Mouse (Mus musculus): Measurements from ENCODE around the gene Zfp131. TPM values are rescaled to one million over a fixed set of nuclear protein-coding genes. Genes with fewer than 3 reads are reported as not detected.

Zfp131 gene
- total RNA-seq (2023), result 57.7 TPM

DNA sequence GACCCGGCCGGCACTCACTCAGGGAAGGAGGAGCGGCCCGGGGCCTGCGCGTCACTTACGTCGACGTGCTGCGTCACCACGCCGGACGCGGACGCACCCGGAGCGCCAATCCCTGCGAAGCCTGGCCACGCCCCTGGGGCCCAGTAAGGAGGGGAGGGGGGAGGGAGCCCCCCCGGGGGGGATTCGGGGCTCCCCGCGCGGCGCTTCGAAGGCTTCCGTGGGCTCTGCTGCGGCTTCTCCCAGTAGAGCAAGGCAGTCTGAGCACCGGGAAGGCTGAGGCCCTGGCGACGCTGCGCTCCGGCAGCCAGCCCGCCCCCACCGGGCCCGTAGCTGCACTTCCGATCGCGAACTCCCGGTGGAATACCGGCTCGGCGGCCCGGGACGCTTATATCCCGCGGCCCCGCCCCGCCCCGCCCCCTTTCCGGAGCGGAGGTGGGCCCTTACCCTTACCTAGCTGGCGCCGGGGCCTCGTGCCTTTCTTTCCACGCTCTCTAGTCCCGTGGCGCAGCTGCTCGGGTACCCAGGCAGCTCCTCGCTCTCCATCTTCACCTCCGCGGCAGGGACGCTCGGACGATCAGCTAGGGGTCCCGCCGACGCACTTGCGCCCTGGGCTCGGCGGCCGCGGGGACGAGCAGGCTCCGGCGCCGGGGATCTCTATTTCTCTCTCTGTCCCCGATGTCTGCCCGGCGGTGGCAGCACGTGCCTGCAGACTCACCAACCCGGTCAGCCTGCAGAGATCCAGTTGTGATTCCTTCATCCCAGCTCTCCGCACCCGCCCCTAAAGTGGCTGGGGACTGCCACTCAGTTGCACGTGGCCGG is at the start of gene Zfp131:
Gene Zfp131 (minus strand): TSS at position 129 of the 819 bp plus-strand sequence.

DNA sequence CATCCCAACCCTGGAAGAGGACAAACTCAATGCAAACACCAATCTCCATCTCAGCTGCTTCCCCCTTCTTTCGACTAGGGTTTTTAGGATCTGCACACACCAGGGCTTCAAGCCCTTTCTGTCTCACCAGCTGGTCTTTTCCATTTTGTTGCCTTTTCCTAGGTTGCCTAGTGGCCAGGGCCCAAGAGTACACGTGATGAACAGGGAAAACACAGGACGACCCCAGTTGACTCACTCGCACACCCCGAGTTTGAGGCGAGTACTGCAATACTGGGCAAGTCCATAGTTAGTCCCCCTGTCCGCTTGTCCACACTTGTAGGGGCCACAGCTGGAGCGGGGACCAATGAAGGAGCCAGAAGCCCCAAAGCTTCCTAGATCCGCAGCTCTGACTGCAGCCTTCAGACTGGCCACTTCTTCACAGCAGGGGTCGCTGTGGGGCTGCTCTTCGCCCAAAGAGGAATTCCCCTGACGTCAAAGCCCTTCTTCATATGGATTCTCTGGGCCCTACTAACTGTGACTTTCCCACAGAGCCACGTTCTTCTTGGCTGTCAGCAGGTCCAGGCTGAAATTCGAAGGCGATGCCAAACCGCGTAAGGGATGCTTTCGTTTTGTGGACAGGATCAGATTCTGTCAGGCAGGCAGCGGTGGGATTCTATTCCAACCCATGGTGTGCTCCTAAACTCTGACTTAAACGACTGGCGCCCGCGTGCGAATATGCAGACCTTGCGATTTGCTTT is 44.8 kb upstream of the Zfp131 start, which contains the start of gene D13Ertd608e:
Gene D13Ertd608e (plus strand): TSS at position 687 of the 737 bp plus-strand sequence.

GRCm38 (mm10) chr13:119830116-119830515 is 39.4 kb upstream of the Zfp131 start, which contains the start of gene AF067063:
TSS of gene AF067063 (minus strand) at chr13:119830216.

GRCm38 (mm10) chr13:119755681-119756471 is 34.8 kb downstream of the Zfp131 start, which contains the start of gene Nim1k:
TSS of gene Nim1k (minus strand) at chr13:119755882.

Other genes with a start within 250 kb of the Zfp131 start
- not detected for gene Ccl28, start 167.1 kb downstream of the Zfp131 start, total RNA-seq (2023)
- gene Hmgcs1, start 100.5 kb downstream of the Zfp131 start, total RNA-seq (2023), result 54.4 TPM
- 0.77 TPM for gene Nim1k, start 35.0 kb downstream of the Zfp131 start, total RNA-seq (2023)
- gene AF067063, start 39.3 kb upstream of the Zfp131 start, total RNA-seq (2023), result not detected
- gene D13Ertd608e, start 45.1 kb upstream of the Zfp131 start, total RNA-seq (2023), result not detected
- not detected for gene Tcstv1, start 103.9 kb upstream of the Zfp131 start, total RNA-seq (2023)
- gene Gm21761, start 138.4 kb upstream of the Zfp131 start, total RNA-seq (2023), result not detected
- not detected for gene B020031M17Rik, start 159.9 kb upstream of the Zfp131 start, total RNA-seq (2023)
- gene Gm36079, start 236.1 kb upstream of the Zfp131 start, total RNA-seq (2023), result not detected

All from CD8-positive naive resting alpha-beta T cell, adult 57 days (primary cell).